Mouse (Mus musculus) thymus, adult 2 months (tissue): Measurements from ENCODE around the gene Phf24. TPM values are rescaled to one million over a fixed set of nuclear protein-coding genes. Genes with fewer than 3 reads are reported as not detected.

Experiments used
- DNase-seq: peaks from one replicate; pipeline ENCODE4 v3.0.0; 2021
- H3K27ac ChIP-seq: fragments of 200-500 bp; 2 replicates; pipeline ENCODE4 v1.5.1; 2012; ENCODE audit warnings: low read length, control low read depth; ENCODE audit not compliant: control insufficient read depth, insufficient read depth
- H3K27me3 ChIP-seq: fragments of 200-500 bp; 2 replicates; pipeline ENCODE4 v1.6.1; 2012; ENCODE audit warnings: mild to moderate bottlenecking, low read length, moderate library complexity, mixed read lengths; ENCODE audit not compliant: control insufficient read depth, insufficient read depth
- H3K36me3 ChIP-seq: fragments of 200-500 bp; 2 replicates; pipeline ENCODE4 v1.6.1; 2012; ENCODE audit warnings: mild to moderate bottlenecking, low read length, moderate library complexity; ENCODE audit not compliant: control insufficient read depth, insufficient read depth
- H3K4me1 ChIP-seq: fragments of 200-500 bp; replicated peaks from 2 replicates; pipeline ENCODE4 v1.6.1; 2012; ENCODE audit warnings: low read length; ENCODE audit not compliant: control insufficient read depth, insufficient read depth
- H3K4me3 ChIP-seq: fragments of 200-500 bp; 2 replicates; pipeline ENCODE4 v1.5.1; 2012; ENCODE audit warnings: mild to moderate bottlenecking, low read length, control low read depth, moderate library complexity; ENCODE audit not compliant: control insufficient read depth, insufficient read depth
- CTCF ChIP-seq: fragments of 200-500 bp; IDR thresholded peaks from 2 replicates; pipeline ENCODE4 v1.5.1; 2012; ENCODE audit warnings: mild to moderate bottlenecking, control low read depth, low read length, moderate library complexity, borderline replicate concordance; ENCODE audit not compliant: control insufficient read depth, poor library complexity, insufficient read depth; ENCODE audit errors: extremely low read depth
- POLR2A ChIP-seq: fragments of 200-500 bp; IDR thresholded peaks from 2 replicates; pipeline ENCODE4 v1.6.1; 2012; ENCODE audit warnings: mild to moderate bottlenecking, low read length, control low read depth, moderate library complexity; ENCODE audit not compliant: control insufficient read depth, poor library complexity, insufficient read depth; ENCODE audit errors: extremely low read depth
- WGBS: fragments of 180-500 bp; shearing (Covaris S2); methylation state at CpG from one replicate; pipeline ENCODE4 v1.1.7; 2018; 5-methylcytosine and 5-hydroxymethylcytosine counted together
- polyA plus RNA-seq: library from polyadenylated mRNA; depleted of rRNA; stranded (reverse); fragments of >200 nt; gene quantifications from 2 replicates; pipeline ENCODE4 v1.2.3, GENCODE M21; 2012

Phf24 gene
- polyA plus RNA-seq, 1 experiment: 2.3 TPM

DNA sequence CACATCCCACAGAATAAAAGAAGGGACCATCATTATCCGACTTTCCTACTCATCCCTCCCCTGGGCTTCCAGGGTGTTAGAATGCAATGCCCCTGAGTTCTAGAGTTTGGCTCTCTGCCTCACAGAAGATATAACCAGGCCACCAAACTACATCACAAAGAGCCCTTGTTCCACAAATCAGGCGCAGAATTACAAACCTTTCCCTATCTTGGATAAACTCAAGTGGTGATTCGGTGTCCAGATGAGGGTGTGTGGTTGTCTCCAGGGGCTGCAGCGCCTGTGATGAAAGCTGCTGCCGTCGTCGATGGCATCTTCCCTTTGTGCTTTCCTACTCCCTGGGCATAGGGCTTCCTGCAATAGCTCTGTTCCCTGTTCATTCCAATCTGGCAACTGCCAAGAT lies 42.3 kb upstream of the Phf24 start, which contains the start of gene Fam205c:
Gene Fam205c (minus strand): TSS at position 101 of the 400 bp plus-strand sequence.
- Histone ChIP-seq H3K27ac (no peak within 1 kb of the TSS), H3K27me3 (no peaks in the 10 kb centered on the region), H3K4me1 (no peaks in the 10 kb centered on the region), H3K4me3 (no peak within 1 kb of the TSS), H3K36me3 (no peaks in the 10 kb centered on the region)
- WGBS: 92% methylated on average over 7 of the region's 7 CpGs
- TF ChIP-seq POLR2A (no peak), CTCF (no peak)
- no peak for DNase-seq

DNA sequence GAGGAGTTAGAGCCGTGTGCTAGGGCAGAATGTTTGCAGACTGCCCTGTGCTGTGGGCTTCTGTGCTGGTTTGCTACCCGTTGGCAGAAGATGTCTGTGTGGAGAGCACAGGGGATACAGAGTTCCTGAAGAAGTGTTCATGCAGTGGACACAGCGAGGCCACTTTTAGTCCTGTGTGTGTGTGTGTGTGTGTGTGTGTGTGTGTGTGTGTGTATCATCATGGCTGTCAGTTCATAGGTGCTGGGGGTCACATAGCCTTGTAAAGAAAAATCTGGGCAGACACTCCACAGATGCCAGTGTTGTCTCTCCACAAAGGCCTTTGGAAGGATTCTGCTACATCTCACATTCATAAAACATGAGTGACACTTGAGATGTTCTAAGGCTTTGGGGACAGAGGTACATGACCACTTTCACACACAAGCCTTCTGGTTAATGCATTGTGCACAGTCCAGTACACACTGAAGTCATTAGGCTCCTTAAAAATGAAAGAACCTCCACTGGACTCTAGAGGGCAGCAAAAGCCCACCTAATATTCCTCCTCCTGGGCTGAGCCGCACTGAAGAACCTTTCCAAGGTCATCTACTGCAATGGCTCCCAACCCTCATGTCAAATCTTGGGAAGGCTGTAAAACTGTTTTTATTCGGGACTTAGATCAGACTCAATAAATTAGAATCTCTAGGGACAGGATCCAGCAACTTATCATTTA lies 39.7 kb upstream of the Phf24 start:
- Histone ChIP-seq H3K36me3 (no peaks in the 10 kb centered on the region), H3K27me3 (no peaks in the 10 kb centered on the region), H3K27ac (no peak overlapping the region), H3K4me3 (no peak overlapping the region), H3K4me1 (no peaks in the 10 kb centered on the region)
- peak; percentile 21 for DNase-seq
- TF ChIP-seq POLR2A: no peak
- TF ChIP-seq CTCF: no peak
- 47% methylated on average over 5 of the region's 5 CpGs for WGBS

DNA sequence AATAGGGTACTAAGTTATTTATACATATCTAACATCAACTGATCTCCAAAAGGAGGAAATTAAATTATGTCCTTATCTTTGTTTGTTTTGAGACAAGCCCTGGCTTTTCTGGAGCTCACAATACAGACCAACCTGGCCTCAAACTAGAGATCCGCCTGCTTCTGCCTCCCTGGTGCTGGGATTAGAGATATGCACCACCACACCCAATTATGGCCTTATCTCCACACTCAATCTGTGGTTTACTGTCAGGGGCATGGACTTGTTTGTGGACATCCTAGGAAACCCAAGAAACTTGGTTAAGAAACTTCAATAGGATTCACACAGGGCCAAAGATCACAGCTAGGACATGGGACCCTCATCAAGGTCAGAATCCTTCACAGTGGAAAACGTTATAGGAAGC lies 38.8 kb upstream of the Phf24 start:
- Histone ChIP-seq H3K27ac (no peak overlapping the region), H3K4me3 (no peak overlapping the region), H3K4me1 (no peaks in the 10 kb centered on the region), H3K36me3 (no peaks in the 10 kb centered on the region), H3K27me3 (no peaks in the 10 kb centered on the region)
- TF ChIP-seq POLR2A: no peak
- TF ChIP-seq CTCF: no peak
- 85% methylated on average over 2 of the region's 2 CpGs for WGBS
- DNase-seq: no peak

DNA sequence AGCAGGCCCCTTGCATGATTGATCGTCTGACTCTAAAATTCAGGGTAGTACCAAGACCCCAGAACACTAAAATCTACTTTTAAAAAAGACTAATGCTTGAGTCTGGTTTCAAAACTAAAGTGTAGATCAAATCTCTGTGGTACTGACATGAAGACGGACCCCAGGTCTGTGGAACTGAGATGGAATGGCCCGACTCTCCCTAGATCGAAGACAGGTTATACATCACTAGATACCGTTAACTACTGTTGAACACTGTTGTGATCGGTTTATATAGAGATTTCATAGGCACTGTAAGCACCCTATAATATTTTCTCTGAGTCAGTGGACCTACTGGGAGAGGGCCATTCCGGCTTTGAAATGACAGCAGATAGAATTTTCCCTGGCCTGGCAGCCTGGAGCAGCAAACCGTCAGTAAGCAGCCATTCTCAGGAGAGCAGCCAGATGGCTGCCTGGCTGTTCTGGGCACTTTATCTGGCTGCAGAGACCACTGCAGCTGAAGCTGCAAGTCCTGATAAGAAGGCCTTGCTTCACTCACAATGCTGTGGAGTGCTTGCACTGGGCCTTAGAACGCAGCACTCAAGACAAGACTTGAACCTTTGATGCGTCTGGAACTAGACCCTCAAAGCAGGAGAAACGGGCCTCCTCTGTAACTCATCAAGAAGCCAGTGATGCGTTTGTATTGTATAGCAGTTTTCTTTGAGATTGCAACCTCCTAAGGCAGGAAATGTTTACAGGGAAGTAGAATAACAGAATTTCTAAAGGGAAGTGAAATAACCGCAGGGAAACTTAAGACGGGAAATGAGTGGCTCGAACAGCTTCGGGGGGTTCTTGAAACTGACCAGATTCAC lies 36.4 kb upstream of the Phf24 start:
- DNase-seq: no peak
- Histone ChIP-seq H3K4me3 (no peak overlapping the region), H3K27me3 (no peaks in the 10 kb centered on the region), H3K36me3 (no peaks in the 10 kb centered on the region), H3K4me1 (no peaks in the 10 kb centered on the region), H3K27ac (no peak overlapping the region)
- TF ChIP-seq CTCF (no peak), POLR2A (no peak)
- WGBS: 53% methylated on average over 16 of the region's 16 CpGs

DNA sequence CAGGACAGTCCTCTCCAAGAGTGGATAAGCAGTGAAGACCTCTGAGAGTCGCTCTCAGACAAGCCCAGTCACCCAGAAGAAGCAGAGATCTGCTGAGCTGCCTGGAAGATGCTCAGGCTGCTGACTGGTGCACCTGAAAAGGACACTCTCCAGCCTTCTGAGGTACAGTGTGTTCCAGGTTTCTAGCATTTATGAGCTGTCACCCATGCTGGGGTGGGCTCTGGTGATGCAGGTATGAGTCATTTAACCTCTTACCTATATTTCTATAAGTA lies 35.8 kb upstream of the Phf24 start:
- WGBS: 7% methylated on average over 1 of the region's 1 CpGs
- DNase-seq: no peak
- H3K4me3 ChIP-seq: no peak overlapping the region
- no peak for TF ChIP-seq POLR2A
- no peak for TF ChIP-seq CTCF
- no peaks in the 10 kb centered on the region for H3K36me3 ChIP-seq
- no peak overlapping the region for H3K27ac ChIP-seq
- H3K4me1 ChIP-seq: no peaks in the 10 kb centered on the region
- H3K27me3 ChIP-seq: no peaks in the 10 kb centered on the region

DNA sequence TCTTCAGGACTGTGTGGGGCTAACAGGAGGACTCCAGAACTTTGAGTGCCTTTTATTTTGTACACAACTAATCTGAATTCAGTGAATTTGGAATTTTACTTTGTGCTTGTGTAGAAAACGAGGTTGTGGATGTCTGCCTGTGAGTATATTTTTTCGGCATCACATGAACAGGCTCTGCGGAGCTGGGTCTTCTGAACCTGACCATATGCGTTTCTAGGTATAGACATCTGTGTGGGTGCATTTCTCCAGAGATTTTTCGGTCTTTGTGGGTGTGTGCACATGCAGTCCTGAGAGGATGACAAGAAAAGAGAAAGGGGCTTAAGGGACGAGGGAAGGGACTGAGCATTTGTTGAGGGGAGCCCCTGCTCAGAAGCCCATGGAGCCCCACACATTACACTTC lies 29.5 kb upstream of the Phf24 start:
- Histone ChIP-seq H3K4me3 (no peak overlapping the region), H3K36me3 (no peaks in the 10 kb centered on the region), H3K27ac (no peak overlapping the region), H3K4me1 (no peaks in the 10 kb centered on the region), H3K27me3 (no peaks in the 10 kb centered on the region)
- 92% methylated on average over 6 of the region's 6 CpGs for WGBS
- no peak for TF ChIP-seq POLR2A
- no peak for TF ChIP-seq CTCF
- no peak for DNase-seq
